Comparison of ENCODE assay signal across 7 mouse cellular contexts in the genomic region with DNA sequence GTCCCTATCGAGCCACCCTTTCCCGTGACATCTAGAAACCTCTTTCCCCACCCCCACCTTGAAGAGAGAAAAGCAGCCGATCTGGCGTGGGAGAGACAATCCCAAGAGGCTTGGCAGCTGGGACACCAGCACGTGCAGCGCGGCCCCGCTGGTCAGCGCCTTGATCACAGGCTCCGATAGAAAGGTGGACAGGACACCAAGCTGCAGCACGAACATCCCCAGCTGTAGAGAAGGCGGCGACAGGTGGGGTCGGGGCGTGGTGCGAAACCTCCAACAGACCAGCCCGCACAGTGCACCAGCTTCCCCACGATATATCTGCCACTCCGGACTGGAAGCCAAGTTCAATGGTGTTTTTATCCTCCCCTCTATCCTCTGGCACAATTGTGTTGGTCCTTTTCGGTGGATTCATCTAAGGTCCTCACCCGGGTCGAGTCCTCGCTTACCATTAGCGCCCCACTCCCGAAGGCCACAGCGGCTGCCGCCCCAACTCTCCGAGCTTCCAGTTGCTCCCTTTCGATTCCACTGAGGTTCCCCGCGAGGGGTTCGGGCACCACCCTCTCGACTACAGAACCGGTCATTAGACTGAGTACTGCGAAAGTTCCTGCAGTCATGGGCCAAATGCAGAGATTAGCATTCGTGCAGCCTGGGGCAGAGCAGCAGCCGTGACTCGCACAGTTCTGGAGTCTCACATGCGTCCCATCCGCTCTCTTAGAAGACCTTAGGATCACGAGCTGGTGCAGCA. TPM values are rescaled to one million over a fixed set of nuclear protein-coding genes. Genes with fewer than 3 reads are reported as not detected.
DNase-seq lines count a peak whose midpoint lies in the region; ATAC-seq lines count a peak whose summit lies in the region.

No protein-coding gene starts in this region.

- no peaks in the 10 kb centered on the region for H3K36me3 ChIP-seq in lung, embryonic 16.5 days (ENCODE audit: control insufficient read depth, insufficient read depth, low read length)
- no peaks in the 10 kb centered on the region for H3K36me3 ChIP-seq in forebrain, embryonic 11.5 days (ENCODE audit: control insufficient read depth, insufficient read depth, low read length)
- H3K36me3 ChIP-seq in intestine, embryonic 16.5 days (ENCODE audit: control insufficient read depth, insufficient read depth, low read length): no peaks in the 10 kb centered on the region
- H3K36me3 ChIP-seq in midbrain, embryonic 16.5 days (ENCODE audit: control insufficient read depth, insufficient read depth, low read length): no peaks in the 10 kb centered on the region; the same call in 1 of the 2 replicates

- 7% methylated on average over 41 of the region's 41 CpGs for WGBS in lung, embryonic 16.5 days
- WGBS in forebrain, embryonic 11.5 days: 4% methylated on average over 41 of the region's 41 CpGs
- 6% methylated on average over 41 of the region's 41 CpGs for WGBS in intestine, embryonic 16.5 days
- WGBS in midbrain, embryonic 16.5 days: 3% methylated on average over 41 of the region's 41 CpGs

- H3K4me1 ChIP-seq in lung, embryonic 16.5 days (replicated peaks; ENCODE audit: control insufficient read depth, insufficient read depth, low read length): peaks cover 12% of the 10 kb centered on the region
- peaks cover 20% of the 10 kb centered on the region for H3K4me1 ChIP-seq in forebrain, embryonic 11.5 days (replicated peaks; ENCODE audit: control insufficient read depth, insufficient read depth, low read length)
- peaks cover 18% of the 10 kb centered on the region for H3K4me1 ChIP-seq in intestine, embryonic 16.5 days (ENCODE audit: control insufficient read depth, insufficient read depth, low read length)
- peaks cover 14% of the 10 kb centered on the region for H3K4me1 ChIP-seq in midbrain, embryonic 16.5 days (ENCODE audit: control insufficient read depth, insufficient read depth, low read length)

- H3K27ac ChIP-seq in lung, embryonic 16.5 days (ENCODE audit: low read length): no peak overlapping the region
- H3K27ac ChIP-seq in forebrain, embryonic 11.5 days (ENCODE audit: low read depth, low read length): no peak overlapping the region
- H3K27ac ChIP-seq in intestine, embryonic 16.5 days (ENCODE audit: low read length): no peak overlapping the region
- H3K27ac ChIP-seq in midbrain, embryonic 16.5 days (ENCODE audit: low read length): no peak overlapping the region

- no peaks in the 10 kb centered on the region for H3K9me3 ChIP-seq in lung, embryonic 16.5 days (ENCODE audit: control insufficient read depth, low read length)
- no peaks in the 10 kb centered on the region for H3K9me3 ChIP-seq in forebrain, embryonic 11.5 days (ENCODE audit: control insufficient read depth, low read length)
- no peaks in the 10 kb centered on the region for H3K9me3 ChIP-seq in intestine, embryonic 16.5 days (ENCODE audit: control insufficient read depth, low read length)
- H3K9me3 ChIP-seq in midbrain, embryonic 16.5 days (replicated peaks; ENCODE audit: control insufficient read depth, low read length, poor library complexity, severe bottlenecking): no peaks in the 10 kb centered on the region

- ATAC-seq in lung, embryonic 16.5 days (ENCODE audit: low read depth): no peak
- ATAC-seq in forebrain, embryonic 11.5 days (replicated peaks; ENCODE audit: low FRiP score): no peak
- no peak for ATAC-seq in intestine, embryonic 16.5 days
- ATAC-seq in midbrain, embryonic 16.5 days: 0 out of 2 replicates have a peak, but pooled peaks have one; percentile 2

- no peak for DNase-seq in lung, postnatal 10 days
- DNase-seq in forebrain, embryonic 11.5 days (ENCODE audit: low spot score): peak; percentile 61
- no peak for DNase-seq in left cerebral cortex, adult 8-10 months (ENCODE audit: low spot score in 2 of 2)
- no peak for DNase-seq in kidney, adult 8-10 months

- H3K4me3 ChIP-seq in lung, embryonic 16.5 days (ENCODE audit: low read length): peak overlapping the region; percentile 41
- peak overlapping the region; percentile 15 for H3K4me3 ChIP-seq in forebrain, embryonic 11.5 days (ENCODE audit: low read depth, low read length)
- H3K4me3 ChIP-seq in intestine, embryonic 16.5 days (ENCODE audit: low read length): peak overlapping the region; percentile 45
- peak overlapping the region; percentile 16; the same call in 1 of the 2 replicates for H3K4me3 ChIP-seq in midbrain, embryonic 16.5 days (ENCODE audit: low read depth, low read length)

- H3K9ac ChIP-seq in lung, embryonic 16.5 days (ENCODE audit: low read length): no peak overlapping the region; the same call in 1 of the 2 replicates
- H3K9ac ChIP-seq in forebrain, embryonic 11.5 days (ENCODE audit: low read length): no peak overlapping the region
- H3K9ac ChIP-seq in intestine, embryonic 16.5 days (ENCODE audit: low read depth, low read length): 0 out of 2 replicates have a peak overlapping the region, but pooled peaks have one; percentile 37
- H3K9ac ChIP-seq in midbrain, embryonic 16.5 days (ENCODE audit: low read depth, low read length): no peak overlapping the region

- H3K27me3 ChIP-seq in lung, embryonic 16.5 days (ENCODE audit: control insufficient read depth, insufficient read depth, low read depth, low read length): peaks cover 53% of the 10 kb centered on the region
- H3K27me3 ChIP-seq in forebrain, embryonic 11.5 days (ENCODE audit: control insufficient read depth, insufficient read depth, low read length): peaks cover 43% of the 10 kb centered on the region
- H3K27me3 ChIP-seq in intestine, embryonic 16.5 days (replicated peaks; ENCODE audit: control insufficient read depth, insufficient read depth, low read length): peaks cover 45% of the 10 kb centered on the region
- peaks cover 37% of the 10 kb centered on the region for H3K27me3 ChIP-seq in midbrain, embryonic 16.5 days (ENCODE audit: control insufficient read depth, insufficient read depth, low read depth, low read length)

- H3K4me2 ChIP-seq in lung, embryonic 16.5 days (ENCODE audit: low read depth, low read length): peak overlapping the region; percentile 60
- peak overlapping the region; percentile 49 for H3K4me2 ChIP-seq in forebrain, embryonic 11.5 days (ENCODE audit: low read depth, low read length, severe bottlenecking)
- H3K4me2 ChIP-seq in intestine, embryonic 16.5 days (ENCODE audit: low read depth, low read length): peak overlapping the region; percentile 69
- H3K4me2 ChIP-seq in midbrain, embryonic 16.5 days (ENCODE audit: low read length): peak overlapping the region; percentile 45

RNA-seq across cellular contexts. Expression of a gene that starts 2.0 kb away (rescaled TPM):
- polyA plus RNA-seq in lung, embryonic 16.5 days (2015; fragmentation: Nextera tagmentation; extraction: Ambion mirVana): 0.88 and 1.1 TPM in 2 replicates
- 0.93 and 1.1 TPM in 2 replicates for polyA plus RNA-seq in forebrain, embryonic 11.5 days (2014; fragmentation: Nextera tagmentation; extraction: Ambion mirVana)
- 1.0 and 1.1 TPM in 2 replicates for polyA plus RNA-seq in intestine, embryonic 16.5 days (2015; fragmentation: Nextera tagmentation; extraction: Ambion mirVana)
- 1.1 and 1.2 TPM in 2 replicates for polyA plus RNA-seq in midbrain, embryonic 16.5 days (2015; fragmentation: Nextera tagmentation; extraction: Ambion mirVana)
- total RNA-seq in left cerebral cortex, adult 8-10 months (2022): 1 to 10 TPM; 5.8 to 7.4 (median 6.9) TPM

RNA-seq across cellular contexts. Expression of a gene that starts 11.4 kb away (rescaled TPM):
- 60.3 and 65.0 TPM in 2 replicates for polyA plus RNA-seq in lung, embryonic 16.5 days (2015; fragmentation: Nextera tagmentation; extraction: Ambion mirVana)
- polyA plus RNA-seq in forebrain, embryonic 11.5 days (2014; fragmentation: Nextera tagmentation; extraction: Ambion mirVana): 31.6 and 33.5 TPM in 2 replicates
- 44.7 and 46.3 TPM in 2 replicates for polyA plus RNA-seq in intestine, embryonic 16.5 days (2015; fragmentation: Nextera tagmentation; extraction: Ambion mirVana)
- 19.6 and 20.2 TPM in 2 replicates for polyA plus RNA-seq in midbrain, embryonic 16.5 days (2015; fragmentation: Nextera tagmentation; extraction: Ambion mirVana)
- total RNA-seq in left cerebral cortex, adult 8-10 months (2022): 100 to 1,000 TPM; 153 to 178 (median 174) TPM

RNA-seq across cellular contexts. Expression of a gene that starts 13.4 kb away (rescaled TPM):
- polyA plus RNA-seq in lung, embryonic 16.5 days (2015; fragmentation: Nextera tagmentation; extraction: Ambion mirVana): 3.5 and 5.2 TPM in 2 replicates
- 7.8 and 8.4 TPM in 2 replicates for polyA plus RNA-seq in forebrain, embryonic 11.5 days (2014; fragmentation: Nextera tagmentation; extraction: Ambion mirVana)
- 65.6 and 66.7 TPM in 2 replicates for polyA plus RNA-seq in intestine, embryonic 16.5 days (2015; fragmentation: Nextera tagmentation; extraction: Ambion mirVana)
- polyA plus RNA-seq in midbrain, embryonic 16.5 days (2015; fragmentation: Nextera tagmentation; extraction: Ambion mirVana): 60.7 and 71.7 TPM in 2 replicates
- total RNA-seq in left cerebral cortex, adult 8-10 months (2022): 100 to 1,000 TPM; 105 to 118 (median 112) TPM

RNA-seq across cellular contexts. Expression of a gene that starts 17.1 kb away (rescaled TPM):
- 72.9 and 74.8 TPM in 2 replicates for polyA plus RNA-seq in lung, embryonic 16.5 days (2015; fragmentation: Nextera tagmentation; extraction: Ambion mirVana)
- 157 and 170 TPM in 2 replicates for polyA plus RNA-seq in forebrain, embryonic 11.5 days (2014; fragmentation: Nextera tagmentation; extraction: Ambion mirVana)
- 54.4 and 56.9 TPM in 2 replicates for polyA plus RNA-seq in intestine, embryonic 16.5 days (2015; fragmentation: Nextera tagmentation; extraction: Ambion mirVana)
- 254 and 255 TPM in 2 replicates for polyA plus RNA-seq in midbrain, embryonic 16.5 days (2015; fragmentation: Nextera tagmentation; extraction: Ambion mirVana)
- total RNA-seq in left cerebral cortex, adult 8-10 months (2022): 100 to 1,000 TPM; 211 to 218 (median 216) TPM

RNA-seq across cellular contexts. Expression of a gene that starts 32.9 kb away (rescaled TPM):
- 30.0 and 30.8 TPM in 2 replicates for polyA plus RNA-seq in lung, embryonic 16.5 days (2015; fragmentation: Nextera tagmentation; extraction: Ambion mirVana)
- polyA plus RNA-seq in forebrain, embryonic 11.5 days (2014; fragmentation: Nextera tagmentation; extraction: Ambion mirVana): 16.4 and 17.2 TPM in 2 replicates
- polyA plus RNA-seq in intestine, embryonic 16.5 days (2015; fragmentation: Nextera tagmentation; extraction: Ambion mirVana): 40.3 and 44.5 TPM in 2 replicates
- polyA plus RNA-seq in midbrain, embryonic 16.5 days (2015; fragmentation: Nextera tagmentation; extraction: Ambion mirVana): 16.9 and 18.4 TPM in 2 replicates
- total RNA-seq in left cerebral cortex, adult 8-10 months (2022): 100 to 1,000 TPM; 104 to 112 (median 106) TPM
